Mouse (Mus musculus) retina, adult 2 months (tissue): ENCODE results near the gene Best1.

Experiments used
- DNase-seq: peaks from one replicate; pipeline ENCODE4 v3.0.0-alpha.2; 2012; ENCODE audit warnings: low read depth, low spot score

Best1 gene

GRCm38 (mm10) chr19:10001206-10001969 is at the start of gene Best1, which contains the start of gene Rab3il1:
Gene Best1 (minus strand): TSS chr19:10001633.
Gene Rab3il1 (plus strand): TSS chr19:10001669.
- no peak for DNase-seq

GRCm38 (mm10) chr19:10050438-10050837 is 49.0 kb upstream of the Best1 start:
- DNase-seq = no peak

GRCm38 (mm10) chr19:10049533-10049932 is 48.1 kb upstream of the Best1 start:
- DNase-seq = no peak

- DNase-seq = no peak
These were observed 45.5 kb upstream of the Best1 start for GRCm38 (mm10) chr19:10046983-10047382.

GRCm38 (mm10) chr19:10046346-10046745 is 44.9 kb upstream of the Best1 start:
- DNase-seq = no peak

- DNase-seq = no peak
These were observed 44.3 kb upstream of the Best1 start for GRCm38 (mm10) chr19:10045707-10046106.

GRCm38 (mm10) chr19:10043643-10044042 is 42.2 kb upstream of the Best1 start:
- no peak for DNase-seq

GRCm38 (mm10) chr19:10042816-10043215 is 41.4 kb upstream of the Best1 start:
- no peak for DNase-seq

- no peak for DNase-seq
These were observed 40.8 kb upstream of the Best1 start for GRCm38 (mm10) chr19:10042232-10042631.

- no peak for DNase-seq
These were observed 40.1 kb upstream of the Best1 start, which contains the start of gene Fads3 for GRCm38 (mm10) chr19:10041388-10042148. Gene Fads3 (plus strand): TSS chr19:10041569.

- no peak for DNase-seq
These were observed 39.5 kb upstream of the Best1 start for GRCm38 (mm10) chr19:10040866-10041387.

GRCm38 (mm10) chr19:10039615-10040014 is 38.2 kb upstream of the Best1 start:
- no peak for DNase-seq

GRCm38 (mm10) chr19:10038910-10039309 is 37.5 kb upstream of the Best1 start:
- DNase-seq = no peak

GRCm38 (mm10) chr19:10038364-10038763 is 36.9 kb upstream of the Best1 start:
- no peak for DNase-seq

- DNase-seq = no peak
These were observed 36.1 kb upstream of the Best1 start for GRCm38 (mm10) chr19:10037534-10037933.

GRCm38 (mm10) chr19:10034785-10035447 is 33.5 kb upstream of the Best1 start:
- no peak for DNase-seq

GRCm38 (mm10) chr19:10034356-10034755 is 32.9 kb upstream of the Best1 start:
- DNase-seq = no peak

GRCm38 (mm10) chr19:10033211-10033973 is 32.0 kb upstream of the Best1 start:
- DNase-seq = no peak

GRCm38 (mm10) chr19:10029746-10030145 is 28.3 kb upstream of the Best1 start:
- no peak for DNase-seq

- DNase-seq = no peak
These were observed 23.9 kb upstream of the Best1 start for GRCm38 (mm10) chr19:10025169-10025875.
